In the genomic region with DNA sequence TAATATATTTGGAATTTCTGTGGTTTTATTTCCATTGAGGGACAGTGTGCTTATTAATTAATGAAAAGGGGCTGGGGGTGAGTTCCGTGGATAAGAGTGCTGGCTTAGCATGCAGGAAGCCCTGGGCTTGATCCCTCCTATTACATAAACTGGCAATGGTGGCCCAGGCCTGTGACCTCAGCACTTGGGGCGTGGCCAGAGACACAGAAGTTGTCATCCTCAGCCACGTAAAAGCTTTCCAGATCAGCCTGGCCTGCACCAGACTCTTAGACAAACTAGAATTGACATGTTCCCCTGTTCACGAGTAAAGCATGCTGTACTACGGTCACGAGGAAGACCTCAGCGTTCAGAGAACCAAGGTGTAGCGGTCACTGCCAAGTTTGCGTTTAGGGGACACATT, we compare ENCODE assay signal across 22 mouse cellular contexts.
DNase-seq lines count a peak whose midpoint lies in the region; ATAC-seq and TF ChIP-seq lines count a peak whose summit lies in the region.
"Had no signal": no experiment of that assay in that cellular context is flagged by ENCODE, and none has a peak within 500 bp of the region (broad histone marks: within the 10 kb centered on the region; RNA-seq: fewer than 3 reads in every experiment).

No protein-coding gene starts in this region.

- no peak overlapping the region for H3K4me2 ChIP-seq in intestine, postnatal 0 days (replicated peaks; ENCODE audit: low read depth)
- H3K4me2 ChIP-seq: embryonic facial prominence, embryonic 15.5 days; heart, embryonic 13.5 days; hindbrain, embryonic 15.5 days had no signal

- peaks cover 37% of the 10 kb centered on the region for H3K4me1 ChIP-seq in heart, embryonic 10.5 days
- no peaks in the 10 kb centered on the region; the same call in 1 of the 2 replicates for H3K4me1 ChIP-seq in intestine, postnatal 0 days (replicated peaks; ENCODE audit: control insufficient read depth, insufficient read depth, low read length)

- TF ChIP-seq CTCF in intestine, postnatal 0 days (IDR thresholded peaks at IDR 0.05; ENCODE audit: low read depth): no peak

- DNase-seq in gastrocnemius, adult 18-20 months (ENCODE audit: low spot score): peak; percentile 43
- no peak for DNase-seq in gastrocnemius, postnatal 4 days (ENCODE audit: low spot score in 2 of 2)
- DNase-seq in heart, postnatal 4 days: peak; percentile 28
- no peak for DNase-seq in heart, embryonic 10.5 days (ENCODE audit: low spot score)
- peak; percentile 31 for DNase-seq in gastrocnemius, postnatal 25 days
- no peak for DNase-seq in lung, postnatal 14 days
- DNase-seq in adrenal gland, adult 8-10 months: no peak
- DNase-seq: adrenal gland, postnatal 10 days; cerebellum, adult 11 months; cerebellum, adult 8-10 months; cerebellum, postnatal 14 days; embryo, embryonic 11 days; kidney, adult 8-10 months had no signal

- no peak overlapping the region for H3K27ac ChIP-seq in heart, embryonic 10.5 days
- no peak overlapping the region for H3K27ac ChIP-seq in intestine, postnatal 0 days (ENCODE audit: low read depth, low read length)
- H3K27ac ChIP-seq: embryonic facial prominence, embryonic 15.5 days; forebrain, embryonic 10.5 days; heart, embryonic 13.5 days; hindbrain, embryonic 10.5 days; hindbrain, embryonic 15.5 days had no signal

- H3K9me3 ChIP-seq in heart, embryonic 10.5 days: no peaks in the 10 kb centered on the region
- H3K9me3 ChIP-seq in intestine, postnatal 0 days (ENCODE audit: control insufficient read depth): no peaks in the 10 kb centered on the region
- H3K9me3 ChIP-seq: embryonic facial prominence, embryonic 15.5 days; forebrain, embryonic 10.5 days; heart, embryonic 13.5 days; hindbrain, embryonic 10.5 days; hindbrain, embryonic 15.5 days had no signal

- no peak overlapping the region for H3K9ac ChIP-seq in intestine, postnatal 0 days (ENCODE audit: low read depth, low read length)
- H3K9ac ChIP-seq: embryonic facial prominence, embryonic 15.5 days; heart, embryonic 13.5 days; hindbrain, embryonic 15.5 days had no signal

- H3K36me3 ChIP-seq in heart, embryonic 10.5 days: no peaks in the 10 kb centered on the region
- H3K36me3 ChIP-seq in intestine, postnatal 0 days (ENCODE audit: control insufficient read depth, insufficient read depth): no peaks in the 10 kb centered on the region
- H3K36me3 ChIP-seq: embryonic facial prominence, embryonic 15.5 days; forebrain, embryonic 10.5 days; heart, embryonic 13.5 days; hindbrain, embryonic 15.5 days had no signal

- ATAC-seq in intestine, postnatal 0 days: no peak
- ATAC-seq: forebrain, embryonic 14.5 days; intestine, embryonic 16.5 days had no signal

- H3K27me3 ChIP-seq in heart, embryonic 10.5 days (ENCODE audit: insufficient read depth, poor library complexity, severe bottlenecking): no peaks in the 10 kb centered on the region
- no peaks in the 10 kb centered on the region for H3K27me3 ChIP-seq in intestine, postnatal 0 days (replicated peaks; ENCODE audit: control insufficient read depth, insufficient read depth, low read length)
- H3K27me3 ChIP-seq: embryonic facial prominence, embryonic 15.5 days; heart, embryonic 13.5 days; hindbrain, embryonic 15.5 days had no signal

- H3K4me3 ChIP-seq in heart, embryonic 10.5 days: no peak overlapping the region
- no peak overlapping the region for H3K4me3 ChIP-seq in intestine, postnatal 0 days (ENCODE audit: low read depth, low read length)
- H3K4me3 ChIP-seq: embryonic facial prominence, embryonic 15.5 days; erythroblast, embryonic 14.5 days; forebrain, embryonic 10.5 days; heart, embryonic 13.5 days; hindbrain, embryonic 10.5 days; hindbrain, embryonic 15.5 days had no signal

- 85% methylated on average over 9 of the region's 9 CpGs for WGBS in heart, embryonic 10.5 days
- WGBS in intestine, postnatal 0 days: 91% methylated on average over 9 of the region's 9 CpGs

Comparison
In these comparisons a context has a peak if more than half of its experiments do, and no peak if none do; other contexts are left out.
1. DNase-seq: peak in gastrocnemius, adult 18-20 months (single experiment), heart, postnatal 4 days (single experiment) and gastrocnemius, postnatal 25 days (single experiment); none in gastrocnemius, postnatal 4 days (0 of 2), heart, embryonic 10.5 days (single experiment), lung, postnatal 14 days (single experiment) and adrenal gland, adult 8-10 months (single experiment).